In the genomic region with DNA sequence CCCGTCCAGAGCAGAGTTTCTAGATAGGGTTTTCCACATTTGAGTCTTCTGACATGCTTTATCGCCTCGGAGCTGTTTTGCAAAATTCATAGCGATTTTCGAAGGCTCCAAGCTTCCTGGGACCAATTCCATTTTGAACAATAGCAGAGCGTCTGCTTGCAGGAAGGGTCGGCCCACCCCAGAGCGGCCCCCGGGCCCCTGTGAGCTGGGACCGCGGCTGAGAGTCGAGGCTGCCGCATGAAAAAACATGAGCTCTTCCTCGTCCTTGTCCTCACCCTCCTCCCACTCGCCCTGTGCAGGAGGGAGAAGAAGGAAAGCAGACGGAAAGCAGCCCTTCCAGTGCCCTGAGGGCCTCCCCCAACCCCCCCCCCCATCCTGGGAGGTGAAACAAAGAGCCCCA, we compare ENCODE assay signal across 15 mouse cellular contexts. TPM values are rescaled to one million over a fixed set of nuclear protein-coding genes. Genes with fewer than 3 reads are reported as not detected.
DNase-seq lines count a peak whose midpoint lies in the region; ATAC-seq lines count a peak whose summit lies in the region.
"Had no signal": no experiment of that assay in that cellular context is flagged by ENCODE, and none has a peak within 500 bp of the region (broad histone marks: within the 10 kb centered on the region; RNA-seq: fewer than 3 reads in every experiment).

No protein-coding gene starts in this region.

- ATAC-seq in heart, embryonic 12.5 days (ENCODE audit: insufficient number of reproducible peaks, low FRiP score), result no peak

- H3K36me3 ChIP-seq in heart, embryonic 12.5 days, result no peaks in the 10 kb centered on the region
- no peaks in the 10 kb centered on the region for H3K36me3 ChIP-seq in midbrain, embryonic 10.5 days
- H3K36me3 ChIP-seq: liver, embryonic 15.5 days had no signal

- no peaks in the 10 kb centered on the region for H3K9me3 ChIP-seq in heart, embryonic 12.5 days (replicated peaks)
- no peaks in the 10 kb centered on the region for H3K9me3 ChIP-seq in midbrain, embryonic 10.5 days (replicated peaks)
- H3K9me3 ChIP-seq: liver, embryonic 15.5 days had no signal

- peak overlapping the region; percentile 2; the same call in 1 of the 2 replicates for H3K4me3 ChIP-seq in heart, embryonic 12.5 days
- H3K4me3 ChIP-seq in midbrain, embryonic 10.5 days, result peak overlapping the region; percentile 14
- H3K4me3 ChIP-seq: liver, embryonic 15.5 days had no signal

- peaks cover 12% of the 10 kb centered on the region for H3K4me1 ChIP-seq in heart, embryonic 12.5 days (replicated peaks)
- peaks cover 68% of the 10 kb centered on the region for H3K4me1 ChIP-seq in midbrain, embryonic 10.5 days

- no peak overlapping the region for H3K9ac ChIP-seq in heart, embryonic 12.5 days
- H3K9ac ChIP-seq: liver, embryonic 15.5 days had no signal

- no peak for DNase-seq in heart, adult 8-10 months (ENCODE audit: low spot score)
- peak; percentile 22 for DNase-seq in retina, postnatal 1 day
- DNase-seq in retina, embryonic 14.5 days (ENCODE audit: low spot score), result no peak
- DNase-seq in midbrain, embryonic 10.5 days (ENCODE audit: low spot score), result peak; percentile 53
- DNase-seq in spleen, postnatal 14 days (ENCODE audit: low spot score in 2 of 2), result no peak
- no peak for DNase-seq in frontal cortex, postnatal 36 days (ENCODE audit: low spot score in 2 of 2)
- no peak for DNase-seq in thymus, postnatal 0 days (ENCODE audit: low spot score)
- DNase-seq: cerebellum, postnatal 36 days; kidney, adult 2 months; thymus, adult 2 months had no signal

- peaks cover 32% of the 10 kb centered on the region for H3K27me3 ChIP-seq in heart, embryonic 12.5 days (replicated peaks)
- H3K27me3 ChIP-seq in midbrain, embryonic 10.5 days (ENCODE audit: low read depth, poor library complexity, severe bottlenecking), result peaks cover 42% of the 10 kb centered on the region

- H3K4me2 ChIP-seq in heart, embryonic 12.5 days, result peak overlapping the region; percentile 44
- H3K4me2 ChIP-seq: liver, embryonic 15.5 days had no signal

- 9% methylated on average over 16 of the region's 16 CpGs for WGBS in heart, embryonic 12.5 days
- 11% methylated on average over 16 of the region's 16 CpGs for WGBS in midbrain, embryonic 10.5 days

- no peak overlapping the region for H3K27ac ChIP-seq in heart, embryonic 12.5 days (ENCODE audit: poor library complexity, severe bottlenecking)
- peak overlapping the region; percentile 78 for H3K27ac ChIP-seq in midbrain, embryonic 10.5 days (replicated peaks)
- H3K27ac ChIP-seq: liver, embryonic 15.5 days; macrophage had no signal

RNA-seq across cellular contexts. Expression of a gene that starts 8.0 kb away (rescaled TPM):
- polyA plus RNA-seq in heart, embryonic 12.5 days (2016; fragmentation: Nextera tagmentation; extraction: Ambion mirVana), result not detected in 2 replicates
- total RNA-seq in heart, adult 8-10 months (2022), result not detected
- 0.73 and 1.9 TPM in 2 replicates for polyA plus RNA-seq in midbrain, embryonic 10.5 days (2016; fragmentation: Nextera tagmentation; extraction: Ambion mirVana)
- not detected in 2 replicates for polyA plus RNA-seq in thymus, postnatal 0 days (2015; fragmentation: Nextera tagmentation; extraction: Ambion mirVana)
- total RNA-seq: adrenal gland, adult 18-20 months; granulocyte monocyte progenitor cell, adult 5-6 weeks had no signal
- polyA plus RNA-seq: kidney, adult 2 months; liver, embryonic 15.5 days; thymus, adult 2 months had no signal

RNA-seq across cellular contexts. Expression of a gene that starts 38.0 kb away (rescaled TPM):
- polyA plus RNA-seq in heart, embryonic 12.5 days (2016; fragmentation: Nextera tagmentation; extraction: Ambion mirVana), result 0.23 and 0.36 TPM in 2 replicates
- under 1 TPM; 0.09 to 0.31 (median 0.14) TPM for total RNA-seq in heart, adult 8-10 months (2022)
- polyA plus RNA-seq in midbrain, embryonic 10.5 days (2016; fragmentation: Nextera tagmentation; extraction: Ambion mirVana), result 13.8 and 18.2 TPM in 2 replicates
- polyA plus RNA-seq in thymus, postnatal 0 days (2015; fragmentation: Nextera tagmentation; extraction: Ambion mirVana), result 0.12 and 0.18 TPM in 2 replicates
- total RNA-seq: adrenal gland, adult 18-20 months; granulocyte monocyte progenitor cell, adult 5-6 weeks had no signal
- polyA plus RNA-seq: liver, embryonic 15.5 days had no signal

Comparison
In these comparisons a context has a peak if more than half of its experiments do, and no peak if none do; other contexts are left out.
1. DNase-seq: peak in retina, postnatal 1 day (single experiment) and midbrain, embryonic 10.5 days (single experiment); none in heart, adult 8-10 months (single experiment), retina, embryonic 14.5 days (single experiment), spleen, postnatal 14 days (0 of 2), frontal cortex, postnatal 36 days (0 of 2) and thymus, postnatal 0 days (single experiment).
2. RNA of a gene that starts 38.0 kb away (polyA plus RNA-seq): 13.8 to 18.2 TPM in midbrain, embryonic 10.5 days; 0.23 to 0.36 TPM in heart, embryonic 12.5 days and 0.12 to 0.18 TPM in thymus, postnatal 0 days; every median in the first group is over 10 times any median in the second.